Mouse (Mus musculus): ENCODE measurements around the gene Ostf1. TPM values are rescaled to one million over a fixed set of nuclear protein-coding genes. Genes with fewer than 3 reads are reported as not detected.

The Ostf1 gene
- polyA plus RNA-seq (2017; shearing (Covaris generic)) = 100 to 1,000 TPM in 1 of 3 experiments, 10 to 100 TPM in 2; 87.5 to 260 (median 96.7) TPM

- peak; percentile 87 for ATAC-seq
These were observed at the start of gene Ostf1, which contains the start of gene Nmrk1 for GRCm38 (mm10) chr19:18631644-18632219. Gene Ostf1, minus strand, starts transcription at chr19:18631823. Gene Nmrk1, plus strand, starts transcription at chr19:18631950.

DNA sequence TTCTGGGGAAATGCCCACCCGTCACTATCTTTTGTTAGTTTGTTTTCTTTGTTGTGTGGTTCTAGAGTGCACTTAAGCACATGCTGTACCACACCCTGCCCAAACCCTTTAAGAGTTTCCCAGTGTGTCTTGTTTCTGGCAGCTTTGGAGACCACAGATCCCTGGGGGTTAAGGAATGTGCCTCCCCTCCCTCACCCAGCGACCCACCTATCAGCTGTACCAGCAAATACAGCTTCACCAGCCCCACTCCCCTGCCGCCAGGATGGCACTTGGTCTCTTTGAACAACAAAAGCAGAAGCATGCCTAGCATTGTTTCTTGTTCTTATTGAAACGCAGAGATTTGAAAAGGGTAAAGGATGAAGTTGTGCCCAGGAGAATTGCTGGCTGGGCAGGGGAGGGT is 41.5 kb upstream of the Ostf1 start:
- no peak for ATAC-seq

DNA sequence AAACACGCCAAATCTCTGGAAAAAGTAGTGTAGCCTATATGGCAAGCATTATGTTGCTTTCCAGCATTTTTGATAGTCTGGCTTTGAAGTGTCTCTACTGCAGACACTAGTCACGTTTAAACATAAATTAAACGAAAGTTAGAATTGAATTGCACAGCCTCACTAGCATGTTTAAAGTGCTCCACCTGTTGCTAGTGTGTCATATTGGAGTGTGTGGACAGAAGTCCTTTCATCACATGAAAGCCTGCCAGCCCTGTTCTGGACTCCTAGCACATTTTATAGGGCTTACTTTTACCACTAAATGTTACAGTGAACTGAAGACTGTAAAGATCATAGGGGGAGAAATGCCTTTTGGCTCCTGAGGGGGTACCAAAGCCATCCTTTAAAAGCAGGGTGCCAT is 40.9 kb upstream of the Ostf1 start:
- ATAC-seq = no peak

DNA sequence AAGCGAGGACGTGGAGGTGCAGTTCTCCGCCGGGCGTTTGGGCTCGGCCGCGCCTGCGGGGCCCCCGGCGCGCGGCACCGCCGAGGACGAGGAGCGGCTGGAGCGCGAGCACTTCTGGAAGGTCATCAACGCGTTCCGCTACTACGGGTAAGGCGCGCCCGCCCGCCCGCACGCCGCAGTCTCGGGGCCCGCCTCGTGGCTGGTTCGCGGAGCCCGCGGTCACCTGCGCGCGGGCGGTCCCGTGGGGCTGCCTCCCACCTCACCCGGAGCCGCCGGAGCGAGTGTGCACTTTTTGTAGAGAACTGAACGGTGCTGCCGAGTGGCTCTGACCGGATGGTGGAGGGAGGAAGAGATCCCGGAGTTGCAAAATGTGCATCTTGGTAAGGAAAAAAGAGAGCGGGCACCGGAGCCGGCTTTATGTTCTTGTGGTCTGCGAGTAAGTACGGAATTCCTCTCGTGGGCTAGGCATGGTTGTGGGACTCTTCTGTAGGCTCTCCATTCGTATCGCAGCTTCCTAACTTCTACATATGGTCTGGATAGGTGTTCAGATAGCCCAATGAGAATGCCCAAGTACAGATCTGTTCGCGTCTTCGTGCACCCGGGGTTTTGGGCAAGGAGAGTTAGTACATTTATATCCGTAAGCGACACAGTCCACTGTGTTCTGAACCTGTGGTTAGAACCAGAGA is 39.6 kb upstream of the Ostf1 start:
- peak; percentile 30 for ATAC-seq

GRCm38 (mm10) chr19:18670608-18671007 is 39.0 kb upstream of the Ostf1 start, which contains the start of gene Carnmt1:
Gene Carnmt1, plus strand, starts transcription at chr19:18670764.
- ATAC-seq = peak; percentile 94

GRCm38 (mm10) chr19:18669551-18669950 is 37.9 kb upstream of the Ostf1 start:
- ATAC-seq = no peak

GRCm38 (mm10) chr19:18666966-18667365 is 35.3 kb upstream of the Ostf1 start:
- ATAC-seq = no peak

- ATAC-seq = no peak
These were observed 32.3 kb upstream of the Ostf1 start for GRCm38 (mm10) chr19:18663904-18664303.

- no peak for ATAC-seq
These were observed 30.1 kb upstream of the Ostf1 start for GRCm38 (mm10) chr19:18661683-18662082.

GRCm38 (mm10) chr19:18660466-18660865 is 28.8 kb upstream of the Ostf1 start:
- no peak for ATAC-seq

DNA sequence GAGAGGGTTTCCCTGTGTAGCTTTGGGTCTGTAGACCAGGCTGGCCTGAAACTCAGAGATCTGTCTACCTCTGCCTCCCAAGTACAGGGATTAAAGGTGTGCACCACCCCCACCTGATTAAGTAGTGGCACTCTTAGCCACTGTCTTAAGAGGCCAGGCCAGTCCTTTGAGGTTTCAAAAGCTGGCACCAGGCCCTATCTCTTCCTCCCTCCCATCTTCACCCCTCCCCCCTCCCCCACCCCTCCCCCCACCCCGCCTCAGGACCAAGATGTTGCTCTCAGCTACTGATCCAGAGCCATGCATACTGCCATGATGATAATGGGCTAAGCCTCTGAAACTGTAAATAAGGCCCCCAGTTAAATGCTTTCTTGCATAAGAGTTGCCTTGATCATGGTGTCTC is 27.7 kb upstream of the Ostf1 start:
- ATAC-seq = no peak

- ATAC-seq = no peak
These were observed 26.9 kb upstream of the Ostf1 start for GRCm38 (mm10) chr19:18658473-18658872.

DNA sequence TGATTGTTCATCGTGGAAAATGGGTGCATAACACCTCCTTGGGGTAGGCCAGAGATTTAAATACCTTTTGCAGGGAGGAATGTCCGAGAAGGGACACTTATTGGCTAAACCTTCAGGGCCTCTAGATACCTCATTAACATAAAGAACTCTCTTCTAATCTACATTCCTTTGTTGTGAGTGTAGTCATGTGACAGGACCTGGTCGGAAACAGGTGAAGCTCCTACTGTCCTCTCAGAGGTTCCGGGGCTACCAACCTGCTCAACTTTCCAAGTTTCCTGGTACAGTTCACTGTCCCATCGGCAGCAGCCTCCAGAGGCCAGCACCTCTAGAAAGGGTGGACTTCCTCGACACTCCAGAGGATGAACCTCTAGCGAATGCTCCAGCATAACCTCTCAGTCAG is 24.4 kb upstream of the Ostf1 start:
- ATAC-seq = no peak

GRCm38 (mm10) chr19:18654984-18655383 is 23.4 kb upstream of the Ostf1 start:
- no peak for ATAC-seq

DNA sequence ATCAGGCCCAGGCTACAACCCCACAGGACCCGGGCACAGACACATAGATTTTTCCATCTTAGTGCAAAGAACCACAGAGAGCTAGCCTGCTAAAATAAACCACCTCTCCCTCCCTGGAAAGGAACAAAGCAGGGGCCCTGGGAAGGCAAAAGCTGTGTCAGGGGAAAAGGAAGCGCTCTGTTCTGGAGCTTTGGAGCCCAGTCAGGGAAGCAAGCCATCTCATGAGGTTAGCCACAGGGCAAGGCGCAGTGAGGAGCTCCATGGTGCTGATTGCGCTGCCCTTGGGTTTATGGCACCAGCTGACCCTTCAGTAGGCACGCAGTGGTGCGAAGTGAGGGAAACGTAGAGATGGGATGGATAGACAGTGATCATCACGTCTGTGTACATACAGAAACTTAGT is 22.7 kb upstream of the Ostf1 start:
- ATAC-seq = no peak

- ATAC-seq = no peak
These were observed 21.4 kb upstream of the Ostf1 start for GRCm38 (mm10) chr19:18653058-18653457.

- no peak for ATAC-seq
These were observed 21.0 kb upstream of the Ostf1 start for GRCm38 (mm10) chr19:18652592-18652991.

DNA sequence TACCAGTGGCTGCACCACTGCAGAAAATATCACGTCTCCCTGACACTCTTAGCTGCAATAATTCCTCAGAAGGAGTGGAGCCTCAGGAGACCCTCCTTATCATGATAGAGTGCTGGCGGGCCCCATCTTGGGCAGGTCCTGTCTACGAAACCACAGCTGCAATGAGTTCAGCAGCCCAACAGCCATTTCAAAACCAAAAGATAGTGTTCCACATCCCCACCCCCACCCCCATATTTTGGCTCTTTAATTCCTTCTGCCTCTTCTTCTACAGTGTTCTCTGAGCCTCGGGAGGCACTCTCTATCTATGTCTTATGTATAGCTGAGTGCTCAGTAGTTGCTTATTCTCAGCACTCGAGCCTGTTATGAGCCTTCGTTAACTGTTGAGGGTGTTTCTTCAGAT is 18.9 kb upstream of the Ostf1 start:
- no peak for ATAC-seq

DNA sequence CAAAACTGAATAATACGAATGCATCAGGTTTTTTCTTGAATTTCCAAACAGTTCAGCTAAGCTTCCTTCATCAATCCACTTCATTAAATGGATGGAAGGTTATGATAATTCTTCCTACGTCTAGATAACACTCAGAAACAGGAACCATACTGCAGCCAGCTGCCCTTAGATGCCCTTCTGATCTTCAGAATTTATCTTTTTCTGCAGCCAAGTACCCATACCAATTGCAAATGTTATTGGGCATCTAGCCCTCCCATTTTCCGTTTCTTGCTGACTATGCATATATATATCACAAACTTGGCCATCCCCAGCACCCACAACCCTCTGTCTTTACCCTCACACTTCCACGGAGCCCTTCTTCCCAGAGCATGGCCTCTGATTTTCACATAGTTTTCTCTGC is 18.3 kb upstream of the Ostf1 start:
- ATAC-seq = no peak

- ATAC-seq = no peak
These were observed 16.9 kb upstream of the Ostf1 start for GRCm38 (mm10) chr19:18648558-18648945.

- no peak for ATAC-seq
These were observed 16.3 kb upstream of the Ostf1 start for GRCm38 (mm10) chr19:18647775-18648557.

DNA sequence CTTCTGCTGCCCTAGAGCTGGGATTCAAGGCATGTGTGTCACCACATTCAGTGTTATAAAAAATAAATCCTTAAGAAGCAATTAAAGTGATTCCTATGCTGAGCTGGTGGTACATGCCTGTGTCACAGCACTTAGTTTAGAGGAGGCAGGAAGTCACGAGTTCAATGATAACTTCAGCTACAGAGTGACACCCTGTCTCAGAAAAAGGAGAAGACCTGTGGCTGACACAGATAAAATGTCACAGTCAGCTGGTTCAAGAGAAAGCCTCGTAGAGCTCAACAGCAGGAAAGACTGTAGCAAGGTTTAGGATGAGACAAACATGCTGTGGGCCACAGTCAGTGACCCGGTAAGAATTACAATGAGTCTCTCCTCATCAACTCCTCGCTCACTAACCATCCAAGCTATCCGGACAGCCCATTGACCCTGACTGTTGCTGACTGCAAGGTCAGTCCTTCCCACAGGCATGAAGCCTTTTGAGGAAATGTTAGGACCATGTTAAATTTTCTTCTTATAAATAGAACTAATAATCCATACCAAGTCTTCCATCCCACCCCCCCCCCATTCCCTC is 15.3 kb upstream of the Ostf1 start:
- peak; percentile 58 for ATAC-seq

DNA sequence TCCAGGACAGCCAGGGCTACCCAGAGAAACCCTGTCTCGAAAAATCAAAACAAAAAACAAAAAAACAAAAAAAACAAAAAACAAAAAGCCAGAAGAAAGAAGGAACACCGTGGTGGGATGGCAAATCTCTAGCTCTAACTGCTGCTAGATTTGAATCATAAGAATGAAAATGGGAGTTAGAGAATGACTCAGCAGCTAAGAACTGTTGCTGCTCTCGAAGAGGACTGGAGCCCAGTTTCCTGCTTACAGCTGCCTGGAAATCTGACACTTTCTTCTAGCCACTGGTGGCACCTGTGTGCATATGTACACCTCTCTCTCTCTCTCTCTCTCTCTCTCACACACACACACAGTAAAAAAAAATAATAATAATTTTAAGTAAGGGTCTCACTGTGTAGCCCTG is 14.8 kb upstream of the Ostf1 start:
- peak; percentile 64 for ATAC-seq
